Mouse (Mus musculus): ENCODE data around the gene Itih1.

- TF ChIP-seq CTCF (IDR thresholded peaks at IDR 0.05; ENCODE audit: control insufficient read depth, insufficient read depth, low read length) (no peak), POLR2A (IDR thresholded peaks at IDR 0.05; ENCODE audit: borderline replicate concordance, control insufficient read depth, low read depth, low read length) (no peak)
These were observed 1.7 kb upstream of the Itih1 start for GRCm38 (mm10) chr14:30944745-30945144.

Data from bone marrow, adult 2 months (tissue).